Comparison of ENCODE assay signal across 9 mouse cellular contexts in the genomic region with DNA sequence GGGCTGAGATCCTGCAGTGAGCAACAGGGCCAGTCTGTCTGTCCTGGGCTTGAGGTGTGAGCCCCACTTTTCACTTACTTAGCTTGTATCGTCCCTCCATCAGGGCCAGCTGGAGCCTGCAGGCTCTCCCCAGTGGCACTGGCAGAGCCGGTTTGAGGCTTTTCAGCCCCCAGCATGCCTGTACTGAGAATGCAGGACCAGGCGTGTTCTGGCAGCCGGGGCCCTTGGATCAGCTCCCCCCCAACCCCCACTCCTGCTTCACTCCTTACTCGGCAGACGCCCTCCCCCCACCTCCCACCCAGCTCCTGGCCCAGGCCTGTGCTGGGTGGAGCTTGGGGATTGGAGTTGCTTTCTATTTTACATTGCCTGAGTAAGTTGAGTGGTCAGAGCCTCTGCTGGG. TPM values are rescaled to one million over a fixed set of nuclear protein-coding genes. Genes with fewer than 3 reads are reported as not detected.
A peak's percentile ranks its signal among the peaks of the same experiment; 100 is the strongest.
DNase-seq lines count a peak whose midpoint lies in the region; ATAC-seq and TF ChIP-seq lines count a peak whose summit lies in the region.
"Had no signal": no experiment of that assay in that cellular context is flagged by ENCODE, and none has a peak within 500 bp of the region (broad histone marks: within the 10 kb centered on the region; RNA-seq: fewer than 3 reads in every experiment).

No protein-coding gene starts in this region.

- H3K4me3 ChIP-seq in heart, embryonic 11.5 days (ENCODE audit: low read depth, low read length) = no peak overlapping the region
- no peak overlapping the region for H3K4me3 ChIP-seq in hindbrain, embryonic 16.5 days (ENCODE audit: low read length)

- peak; percentile 24; the same call in 1 of the 2 replicates for ATAC-seq in heart, embryonic 11.5 days (replicated peaks; ENCODE audit: insufficient number of reproducible peaks, low FRiP score, low TSS enrichment)
- peak; percentile 58 for ATAC-seq in hindbrain, embryonic 16.5 days

- 0 out of 2 replicates have a peak overlapping the region, but pooled peaks have one; percentile 7 for H3K9ac ChIP-seq in heart, embryonic 11.5 days (ENCODE audit: low read depth, low read length)
- H3K9ac ChIP-seq in hindbrain, embryonic 16.5 days (ENCODE audit: low read depth, low read length) = peak overlapping the region; percentile 11

- H3K4me1 ChIP-seq in heart, embryonic 11.5 days (ENCODE audit: control insufficient read depth, insufficient read depth, low read length) = peaks cover 36% of the 10 kb centered on the region
- peaks cover 45% of the 10 kb centered on the region for H3K4me1 ChIP-seq in hindbrain, embryonic 16.5 days (ENCODE audit: control insufficient read depth, insufficient read depth, low read depth, low read length)

- TF ChIP-seq POLR2A in brain, embryonic 14.5 days (IDR thresholded peaks at IDR 0.05; ENCODE audit: borderline replicate concordance, extremely low read depth, insufficient read depth, insufficient read length, poor library complexity, severe bottlenecking) = no peak

- intact Hi-C loops in left cerebral cortex, postnatal 4 days (cut with DNase I) = no loop called here

- DNase-seq in heart, adult 11 months = no peak
- peak; percentile 88 for DNase-seq in brain, embryonic 14.5 days (ENCODE audit: low read depth)
- peak; percentile 82 for DNase-seq in left cerebral cortex, postnatal 4 days
- peak; percentile 50 to 57 for DNase-seq in right cerebral cortex, postnatal 36 days (ENCODE audit: low spot score in 2 of 2)
- DNase-seq in frontal cortex, postnatal 10 days (ENCODE audit: low spot score in 2 of 2) = no peak
- DNase-seq in thymus, postnatal 0 days (ENCODE audit: low spot score) = no peak

- H3K36me3 ChIP-seq in heart, embryonic 11.5 days (ENCODE audit: control insufficient read depth, insufficient read depth, low read length) = no peaks in the 10 kb centered on the region
- H3K36me3 ChIP-seq in hindbrain, embryonic 16.5 days (ENCODE audit: control insufficient read depth, insufficient read depth, low read length) = 0 out of 2 replicates have a peak, but pooled peaks cover 3% of the 10 kb centered on the region
- H3K36me3 ChIP-seq: G1E had no signal

- 28% methylated on average over 6 of the region's 6 CpGs for WGBS in heart, embryonic 11.5 days (ENCODE audit: insufficient replicate concordance)
- 17% methylated on average over 6 of the region's 6 CpGs for whole genome bisulfite sequencing in hindbrain, embryonic 16.5 days

- TF ChIP-seq CTCF in brain, embryonic 14.5 days (IDR thresholded peaks at IDR 0.05; ENCODE audit: borderline replicate concordance, extremely low read depth, insufficient read depth, insufficient read length) = no peak

- H3K4me2 ChIP-seq in heart, embryonic 11.5 days = no peak overlapping the region
- H3K4me2 ChIP-seq in hindbrain, embryonic 16.5 days (ENCODE audit: low read length) = no peak overlapping the region

- H3K27ac ChIP-seq in heart, embryonic 11.5 days (ENCODE audit: low read depth, low read length) = no peak overlapping the region
- peak overlapping the region; percentile 69 for H3K27ac ChIP-seq in hindbrain, embryonic 16.5 days (ENCODE audit: low read depth, low read length)

- H3K27me3 ChIP-seq in heart, embryonic 11.5 days (ENCODE audit: control insufficient read depth, insufficient read depth, low read length) = no peaks in the 10 kb centered on the region
- H3K27me3 ChIP-seq in hindbrain, embryonic 16.5 days (replicated peaks; ENCODE audit: control insufficient read depth, insufficient read depth, low read length) = no peaks in the 10 kb centered on the region

- no peaks in the 10 kb centered on the region for H3K9me3 ChIP-seq in heart, embryonic 11.5 days (replicated peaks; ENCODE audit: control insufficient read depth, low read length)
- no peaks in the 10 kb centered on the region for H3K9me3 ChIP-seq in hindbrain, embryonic 16.5 days (ENCODE audit: control insufficient read depth, low read length)
- H3K9me3 ChIP-seq: G1E had no signal

RNA-seq across cellular contexts. Expression of a gene that starts 16.3 kb away (rescaled TPM):
- polyA plus RNA-seq in heart, embryonic 11.5 days (2014; fragmentation: Nextera tagmentation; extraction: Ambion mirVana) = 4.7 and 6.2 TPM in 2 replicates
- polyA plus RNA-seq in brain, embryonic 14.5 days (2012; rRNA removed) = 87.7 and 98.1 TPM in 2 replicates
- polyA plus RNA-seq in hindbrain, embryonic 16.5 days (2015; fragmentation: Nextera tagmentation; extraction: Ambion mirVana) = 26.5 and 29.9 TPM in 2 replicates
- 10 to 100 TPM; 92.0 to 94.5 TPM for total RNA-seq in left cerebral cortex, postnatal 4 days (2021)
- polyA plus RNA-seq in thymus, postnatal 0 days (2015; fragmentation: Nextera tagmentation; extraction: Ambion mirVana) = 5.3 and 5.9 TPM in 2 replicates

Comparison
In these comparisons a context has a peak if more than half of its experiments do, and no peak if none do; other contexts are left out.
1. DNase-seq: peak in brain, embryonic 14.5 days (single experiment), left cerebral cortex, postnatal 4 days (single experiment) and right cerebral cortex, postnatal 36 days (2 of 2); none in heart, adult 11 months (single experiment), frontal cortex, postnatal 10 days (0 of 2) and thymus, postnatal 0 days (single experiment).